Mouse (Mus musculus) ES-E14 (cell line): ENCODE data around the gene Il21.

Source experiments
- CHD2 ChIP-seq: IDR thresholded peaks from 2 replicates; pipeline ENCODE4 v1.6.1; 2014; ENCODE audit warnings: mild to moderate bottlenecking, low read depth, low read length, inconsistent platforms
- ZC3H11A ChIP-seq: IDR thresholded peaks from 2 replicates; pipeline ENCODE4 v1.6.1; 2012; ENCODE audit warnings: low read depth, mild to moderate bottlenecking, inconsistent platforms, low read length, borderline replicate concordance

DNA sequence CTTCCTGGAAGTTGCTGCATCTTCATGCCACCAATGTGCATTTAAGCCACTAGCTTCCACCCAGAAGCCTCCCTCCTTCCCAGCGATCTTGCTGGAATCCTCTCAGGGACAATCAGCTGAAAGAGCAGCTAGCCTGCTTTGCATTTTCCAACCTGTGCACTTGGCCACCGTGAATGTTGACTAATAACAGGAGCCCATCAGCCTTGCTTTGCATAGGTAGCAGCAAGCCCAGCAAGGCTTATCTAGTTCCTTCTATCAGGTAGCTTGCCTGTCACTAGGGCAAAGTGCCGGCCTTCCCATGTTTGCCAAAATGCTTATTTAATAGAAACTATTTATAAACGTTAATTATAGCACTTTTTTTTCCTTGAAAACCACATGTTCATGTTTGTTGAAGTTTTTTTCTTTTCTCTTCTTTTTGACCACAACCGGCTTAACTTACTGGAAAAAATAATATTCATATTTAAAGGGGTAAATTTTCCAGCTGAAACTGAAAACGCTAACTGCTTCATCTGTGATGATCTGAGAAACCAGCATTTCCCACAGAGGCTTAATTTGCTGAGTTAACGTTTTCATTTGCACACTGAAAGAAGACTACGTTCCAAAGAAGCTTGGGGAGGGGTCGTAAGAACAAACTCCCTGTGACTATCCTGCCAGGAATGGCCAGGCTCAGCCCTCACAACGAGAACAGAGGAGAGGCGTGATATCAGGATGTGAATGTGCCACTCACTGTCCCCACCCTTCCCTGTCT lies 3.2 kb downstream of the Il21 start:
- TF ChIP-seq ZC3H11A (no peak), CHD2 (no peak)
